Comparison of ENCODE assay signal across 8 mouse cellular contexts in the genomic region with DNA sequence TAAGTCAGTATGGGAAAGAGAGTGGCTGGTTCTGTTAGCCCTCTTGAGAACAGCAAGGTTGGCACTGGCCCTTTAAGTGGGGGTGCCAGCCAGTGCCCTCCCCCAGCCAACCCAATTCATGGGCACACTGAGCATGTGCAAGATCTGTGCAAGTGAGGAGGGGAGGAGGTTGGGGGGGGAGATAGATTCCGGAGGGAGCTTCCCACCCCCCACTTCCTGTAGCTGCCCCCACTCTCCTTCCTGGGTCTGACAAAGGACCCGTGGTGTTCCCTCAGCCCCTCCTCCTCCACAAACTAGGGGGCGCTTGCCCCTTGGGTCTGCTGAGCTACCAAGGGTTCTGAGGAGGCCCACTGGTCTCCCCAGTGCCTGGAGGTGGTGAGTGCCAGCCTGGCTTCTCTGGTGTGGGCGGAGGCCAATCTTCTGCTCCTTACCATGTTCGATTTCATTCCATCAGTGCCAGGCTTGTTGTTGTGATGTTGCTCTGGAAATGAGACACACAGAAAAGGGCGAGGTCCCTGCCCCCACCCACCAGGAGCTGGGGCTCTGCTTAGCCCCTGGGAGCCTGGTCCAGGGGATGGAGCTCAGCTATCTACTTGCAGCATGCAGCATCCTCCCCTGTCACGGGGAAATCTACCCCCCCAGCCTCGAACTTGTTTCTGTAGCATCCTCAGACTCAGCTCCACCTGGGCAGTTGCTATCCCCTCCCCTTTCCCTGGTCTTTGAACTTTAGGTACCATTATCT. TPM values are rescaled to one million over a fixed set of nuclear protein-coding genes. Genes with fewer than 3 reads are reported as not detected.
A peak's percentile ranks its signal among the peaks of the same experiment; 100 is the strongest.
DNase-seq lines count a peak whose midpoint lies in the region; ATAC-seq and TF ChIP-seq lines count a peak whose summit lies in the region.

No protein-coding gene starts in this region.

- H3K27me3 ChIP-seq in embryonic facial prominence, embryonic 10.5 days (replicated peaks; ENCODE audit: low read depth, poor library complexity, severe bottlenecking) = no peaks in the 10 kb centered on the region
- no peaks in the 10 kb centered on the region for H3K27me3 ChIP-seq in heart, embryonic 15.5 days
- H3K27me3 ChIP-seq in kidney, postnatal 0 days (ENCODE audit: insufficient read depth, low read length) = no peaks in the 10 kb centered on the region
- H3K27me3 ChIP-seq in limb, embryonic 15.5 days = no peaks in the 10 kb centered on the region
- no peaks in the 10 kb centered on the region for H3K27me3 ChIP-seq in midbrain, embryonic 14.5 days (ENCODE audit: control insufficient read depth, insufficient read depth, low read length)

- peaks cover 47% of the 10 kb centered on the region for H3K4me1 ChIP-seq in embryonic facial prominence, embryonic 10.5 days
- peaks cover 39% of the 10 kb centered on the region for H3K4me1 ChIP-seq in heart, embryonic 15.5 days (replicated peaks)
- peaks cover 23% of the 10 kb centered on the region for H3K4me1 ChIP-seq in kidney, postnatal 0 days (replicated peaks; ENCODE audit: insufficient read depth, low read length)
- H3K4me1 ChIP-seq in limb, embryonic 15.5 days = peaks cover 30% of the 10 kb centered on the region
- H3K4me1 ChIP-seq in midbrain, embryonic 14.5 days (ENCODE audit: control insufficient read depth, insufficient read depth, low read length) = peaks cover 7% of the 10 kb centered on the region

- peak overlapping the region; percentile 58 for H3K4me2 ChIP-seq in heart, embryonic 15.5 days
- peak overlapping the region; percentile 40 for H3K4me2 ChIP-seq in kidney, postnatal 0 days (ENCODE audit: low read length)
- H3K4me2 ChIP-seq in limb, embryonic 15.5 days = peak overlapping the region; percentile 31
- peak overlapping the region; percentile 51 for H3K4me2 ChIP-seq in midbrain, embryonic 14.5 days (ENCODE audit: low read length)

- peak; percentile 67 for ATAC-seq in heart, embryonic 15.5 days (replicated peaks; ENCODE audit: insufficient number of reproducible peaks, insufficient read depth, low FRiP score, low read depth)
- ATAC-seq in kidney, postnatal 0 days (replicated peaks; ENCODE audit: low FRiP score, low read depth) = peak; percentile 58
- peak; percentile 52 for ATAC-seq in limb, embryonic 15.5 days (ENCODE audit: insufficient number of reproducible peaks, low FRiP score, low TSS enrichment, low read depth)
- peak; percentile 88 for ATAC-seq in midbrain, embryonic 14.5 days (ENCODE audit: low FRiP score, low TSS enrichment)

- WGBS in embryonic facial prominence, embryonic 10.5 days = 27% methylated on average over 8 of the region's 8 CpGs
- WGBS in heart, embryonic 15.5 days = 29% methylated on average over 8 of the region's 8 CpGs
- 16% methylated on average over 8 of the region's 8 CpGs for WGBS in kidney, postnatal 0 days
- 24% methylated on average over 8 of the region's 8 CpGs for WGBS in limb, embryonic 15.5 days
- WGBS in midbrain, embryonic 14.5 days = 30% methylated on average over 8 of the region's 8 CpGs

- peaks cover 24% of the 10 kb centered on the region for H3K36me3 ChIP-seq in embryonic facial prominence, embryonic 10.5 days (replicated peaks)
- no peaks in the 10 kb centered on the region for H3K36me3 ChIP-seq in heart, embryonic 15.5 days
- H3K36me3 ChIP-seq in kidney, postnatal 0 days (ENCODE audit: insufficient read depth, low read length) = 0 out of 2 replicates have a peak, but pooled peaks cover 4% of the 10 kb centered on the region
- peaks cover 17% of the 10 kb centered on the region for H3K36me3 ChIP-seq in limb, embryonic 15.5 days
- H3K36me3 ChIP-seq in midbrain, embryonic 14.5 days (ENCODE audit: control insufficient read depth, insufficient read depth, low read length) = peaks cover 11% of the 10 kb centered on the region

- TF ChIP-seq CTCF in kidney, postnatal 0 days (IDR thresholded peaks at IDR 0.05; ENCODE audit: low read depth) = peak; percentile 50

- peak overlapping the region; percentile 82 for H3K27ac ChIP-seq in embryonic facial prominence, embryonic 10.5 days (replicated peaks)
- H3K27ac ChIP-seq in heart, embryonic 15.5 days = peak overlapping the region; percentile 82
- H3K27ac ChIP-seq in kidney, postnatal 0 days = peak overlapping the region; percentile 84
- peak overlapping the region; percentile 83 for H3K27ac ChIP-seq in limb, embryonic 15.5 days
- H3K27ac ChIP-seq in midbrain, embryonic 14.5 days (replicated peaks; ENCODE audit: low read depth, low read length) = peak overlapping the region; percentile 86

- H3K4me3 ChIP-seq in embryonic facial prominence, embryonic 10.5 days = peak overlapping the region; percentile 21
- peak overlapping the region; percentile 35 for H3K4me3 ChIP-seq in heart, embryonic 15.5 days
- H3K4me3 ChIP-seq in kidney, postnatal 0 days (replicated peaks; ENCODE audit: low read depth, low read length) = peak overlapping the region; percentile 4; the same call in 1 of the 2 replicates
- H3K4me3 ChIP-seq in limb, embryonic 15.5 days = peak overlapping the region; percentile 26
- H3K4me3 ChIP-seq in midbrain, embryonic 14.5 days (replicated peaks; ENCODE audit: low read depth, low read length) = peak overlapping the region; percentile 27

- DNase-seq in 416B (ENCODE audit: low read depth) = peak; percentile 84
- DNase-seq in adrenal gland, adult 2 months = peak; percentile 82
- DNase-seq in embryonic facial prominence, embryonic 10.5 days (ENCODE audit: low spot score) = peak; percentile 57
- peak; percentile 87 for DNase-seq in kidney, postnatal 0 days (ENCODE audit: low spot score)
- DNase-seq in midbrain, embryonic 14.5 days = peak; percentile 91
- DNase-seq in testis, postnatal 10 days (ENCODE audit: low spot score) = peak; percentile 65

- peak overlapping the region; percentile 38 for H3K9ac ChIP-seq in heart, embryonic 15.5 days
- peak overlapping the region; percentile 42; the same call in 1 of the 2 replicates for H3K9ac ChIP-seq in kidney, postnatal 0 days (ENCODE audit: low read depth, low read length)
- H3K9ac ChIP-seq in limb, embryonic 15.5 days = no peak overlapping the region
- peak overlapping the region; percentile 46; the same call in 1 of the 2 replicates for H3K9ac ChIP-seq in midbrain, embryonic 14.5 days (replicated peaks; ENCODE audit: low read length)

- no peaks in the 10 kb centered on the region for H3K9me3 ChIP-seq in embryonic facial prominence, embryonic 10.5 days
- H3K9me3 ChIP-seq in heart, embryonic 15.5 days (replicated peaks) = no peaks in the 10 kb centered on the region
- H3K9me3 ChIP-seq in kidney, postnatal 0 days (replicated peaks; ENCODE audit: low read length) = no peaks in the 10 kb centered on the region
- H3K9me3 ChIP-seq in limb, embryonic 15.5 days = no peaks in the 10 kb centered on the region
- no peaks in the 10 kb centered on the region for H3K9me3 ChIP-seq in midbrain, embryonic 14.5 days (ENCODE audit: control insufficient read depth, low read length)

RNA-seq across cellular contexts. Expression of a gene that starts 10.4 kb away (rescaled TPM):
- 1 to 10 TPM; 2.8 to 7.0 TPM for total RNA-seq in adrenal gland, adult 2 months (2021)
- 3.3 and 4.5 TPM in 2 replicates for polyA plus RNA-seq in adrenal gland, adult 2 months (2012; rRNA removed)
- polyA plus RNA-seq in embryonic facial prominence, embryonic 10.5 days (2016; fragmentation: Nextera tagmentation; extraction: Ambion mirVana) = 8.4 and 10.9 TPM in 2 replicates
- 5.5 and 6.4 TPM in 2 replicates for polyA plus RNA-seq in heart, embryonic 15.5 days (2015; fragmentation: Nextera tagmentation; extraction: Ambion mirVana)
- 6.5 and 6.9 TPM in 2 replicates for polyA plus RNA-seq in kidney, postnatal 0 days (2015; fragmentation: Nextera tagmentation; extraction: Ambion mirVana)
- 11.7 and 12.2 TPM in 2 replicates for polyA plus RNA-seq in limb, embryonic 15.5 days (2015; fragmentation: Nextera tagmentation; extraction: Ambion mirVana)
- 22.9 and 24.7 TPM in 2 replicates for polyA plus RNA-seq in midbrain, embryonic 14.5 days (2014; fragmentation: Nextera tagmentation; extraction: Ambion mirVana)

RNA-seq across cellular contexts. Expression of a gene that starts 26.6 kb away (rescaled TPM):
- total RNA-seq in adrenal gland, adult 2 months (2021) = 10 to 100 TPM; 70.9 to 83.7 TPM
- 15.7 and 16.5 TPM in 2 replicates for polyA plus RNA-seq in adrenal gland, adult 2 months (2012; rRNA removed)
- polyA plus RNA-seq in embryonic facial prominence, embryonic 10.5 days (2016; fragmentation: Nextera tagmentation; extraction: Ambion mirVana) = 2.8 and 2.9 TPM in 2 replicates
- 2.6 and 3.0 TPM in 2 replicates for polyA plus RNA-seq in heart, embryonic 15.5 days (2015; fragmentation: Nextera tagmentation; extraction: Ambion mirVana)
- polyA plus RNA-seq in kidney, postnatal 0 days (2015; fragmentation: Nextera tagmentation; extraction: Ambion mirVana) = 6.5 and 6.8 TPM in 2 replicates
- 5.0 and 5.8 TPM in 2 replicates for polyA plus RNA-seq in limb, embryonic 15.5 days (2015; fragmentation: Nextera tagmentation; extraction: Ambion mirVana)
- 3.9 and 5.9 TPM in 2 replicates for polyA plus RNA-seq in midbrain, embryonic 14.5 days (2014; fragmentation: Nextera tagmentation; extraction: Ambion mirVana)

RNA-seq across cellular contexts. Expression of a gene that starts 28.3 kb away (rescaled TPM):
- 10 to 100 TPM; 18.9 to 24.2 TPM for total RNA-seq in adrenal gland, adult 2 months (2021)
- polyA plus RNA-seq in adrenal gland, adult 2 months (2012; rRNA removed) = 16.3 and 19.2 TPM in 2 replicates
- 0.49 and 0.67 TPM in 2 replicates for polyA plus RNA-seq in embryonic facial prominence, embryonic 10.5 days (2016; fragmentation: Nextera tagmentation; extraction: Ambion mirVana)
- polyA plus RNA-seq in heart, embryonic 15.5 days (2015; fragmentation: Nextera tagmentation; extraction: Ambion mirVana) = 1.5 and 4.6 TPM in 2 replicates
- 2.6 and 3.4 TPM in 2 replicates for polyA plus RNA-seq in kidney, postnatal 0 days (2015; fragmentation: Nextera tagmentation; extraction: Ambion mirVana)
- 2.4 and 3.0 TPM in 2 replicates for polyA plus RNA-seq in limb, embryonic 15.5 days (2015; fragmentation: Nextera tagmentation; extraction: Ambion mirVana)
- 4.3 and 5.2 TPM in 2 replicates for polyA plus RNA-seq in midbrain, embryonic 14.5 days (2014; fragmentation: Nextera tagmentation; extraction: Ambion mirVana)

RNA-seq across cellular contexts. Expression of a gene that starts 41.1 kb away (rescaled TPM):
- total RNA-seq in adrenal gland, adult 2 months (2021) = 100 to 1,000 TPM in 1 of 2 experiments, 10 to 100 TPM in 1; 88.4 to 175 TPM
- polyA plus RNA-seq in adrenal gland, adult 2 months (2012; rRNA removed) = 70.3 and 91.9 TPM in 2 replicates
- polyA plus RNA-seq in embryonic facial prominence, embryonic 10.5 days (2016; fragmentation: Nextera tagmentation; extraction: Ambion mirVana) = 6.3 and 10.1 TPM in 2 replicates
- polyA plus RNA-seq in heart, embryonic 15.5 days (2015; fragmentation: Nextera tagmentation; extraction: Ambion mirVana) = 18.5 and 23.7 TPM in 2 replicates
- polyA plus RNA-seq in kidney, postnatal 0 days (2015; fragmentation: Nextera tagmentation; extraction: Ambion mirVana) = 36.6 and 39.7 TPM in 2 replicates
- polyA plus RNA-seq in limb, embryonic 15.5 days (2015; fragmentation: Nextera tagmentation; extraction: Ambion mirVana) = 27.8 and 34.6 TPM in 2 replicates
- 8.0 and 8.4 TPM in 2 replicates for polyA plus RNA-seq in midbrain, embryonic 14.5 days (2014; fragmentation: Nextera tagmentation; extraction: Ambion mirVana)

RNA-seq across cellular contexts. Expression of a gene that starts 41.2 kb away (rescaled TPM):
- 10 to 100 TPM in 1 of 2 experiments, 1 to 10 TPM in 1; 6.3 to 14.3 TPM for total RNA-seq in adrenal gland, adult 2 months (2021)
- polyA plus RNA-seq in adrenal gland, adult 2 months (2012; rRNA removed) = 21.4 and 24.7 TPM in 2 replicates
- polyA plus RNA-seq in embryonic facial prominence, embryonic 10.5 days (2016; fragmentation: Nextera tagmentation; extraction: Ambion mirVana) = 1.7 and 2.6 TPM in 2 replicates
- polyA plus RNA-seq in heart, embryonic 15.5 days (2015; fragmentation: Nextera tagmentation; extraction: Ambion mirVana) = 11.0 and 11.8 TPM in 2 replicates
- polyA plus RNA-seq in kidney, postnatal 0 days (2015; fragmentation: Nextera tagmentation; extraction: Ambion mirVana) = 4.2 and 5.6 TPM in 2 replicates
- 6.5 and 7.6 TPM in 2 replicates for polyA plus RNA-seq in limb, embryonic 15.5 days (2015; fragmentation: Nextera tagmentation; extraction: Ambion mirVana)
- polyA plus RNA-seq in midbrain, embryonic 14.5 days (2014; fragmentation: Nextera tagmentation; extraction: Ambion mirVana) = 0.92 and 1.8 TPM in 2 replicates

Comparison
In these comparisons a context has a peak if more than half of its experiments do, and no peak if none do; other contexts are left out.
1. Peak in every context shown above with its lines: DNase-seq, ATAC-seq, H3K4me3 ChIP-seq and H3K27ac ChIP-seq.